Mouse (Mus musculus) cortical plate, adult 2 months (tissue): ENCODE data around the gene Fgf18.

Experiments
- CTCF ChIP-seq: fragments of 200-500 bp; IDR thresholded peaks from 2 replicates; pipeline ENCODE4 v1.5.1; 2011; ENCODE audit warnings: mild to moderate bottlenecking, control low read depth, low read length; ENCODE audit not compliant: insufficient read depth; ENCODE audit errors: extremely low read depth
- POLR2A ChIP-seq: fragments of 200-500 bp; IDR thresholded peaks from 2 replicates; pipeline ENCODE4 v1.6.1; 2011; ENCODE audit warnings: mild to moderate bottlenecking, low read length, control low read depth; ENCODE audit not compliant: insufficient read depth; ENCODE audit errors: extremely low read depth

DNA sequence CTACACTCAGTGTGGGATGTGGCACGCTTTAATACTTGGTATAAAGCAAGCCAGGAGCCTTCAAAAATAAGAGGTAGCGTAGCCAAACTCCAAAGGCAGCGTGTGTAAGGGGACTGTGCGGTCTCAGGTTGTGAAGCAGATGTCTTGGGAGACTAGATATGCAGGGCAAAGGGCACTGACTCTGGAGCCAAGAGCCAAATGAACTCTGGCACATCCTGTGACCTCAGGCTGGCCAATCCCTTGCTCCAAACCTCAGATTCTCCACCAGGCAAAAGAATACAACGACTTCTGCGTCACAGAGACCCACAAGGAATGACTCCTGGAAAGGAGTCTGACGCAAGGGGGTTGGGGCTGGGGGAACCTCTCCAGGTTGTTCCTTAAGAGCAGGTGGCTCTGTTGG lies 28.1 kb downstream of the Fgf18 start:
- TF ChIP-seq CTCF (no peak), POLR2A (no peak)
